Mouse (Mus musculus) layer of hippocampus, adult 11-12 months (tissue): ENCODE measurements around the gene Hint3.
A peak's percentile ranks its signal among the peaks of the same experiment; 100 is the strongest.
"Not testable (repeated sequence)": the region's sequence is repeated elsewhere in the genome, so short reads cannot be mapped to it uniquely, and the experiment has no call there.

Experiments used
- DNase-seq: peaks from one replicate; pipeline ENCODE4 v3.0.0; 2022; ENCODE audit warnings: low spot score

The Hint3 gene

GRCm38 (mm10) chr10:30629513-30629912 is at the start of gene Hint3:
TSS of gene Hint3 (minus strand) at chr10:30629632.
- no peak for DNase-seq

DNA sequence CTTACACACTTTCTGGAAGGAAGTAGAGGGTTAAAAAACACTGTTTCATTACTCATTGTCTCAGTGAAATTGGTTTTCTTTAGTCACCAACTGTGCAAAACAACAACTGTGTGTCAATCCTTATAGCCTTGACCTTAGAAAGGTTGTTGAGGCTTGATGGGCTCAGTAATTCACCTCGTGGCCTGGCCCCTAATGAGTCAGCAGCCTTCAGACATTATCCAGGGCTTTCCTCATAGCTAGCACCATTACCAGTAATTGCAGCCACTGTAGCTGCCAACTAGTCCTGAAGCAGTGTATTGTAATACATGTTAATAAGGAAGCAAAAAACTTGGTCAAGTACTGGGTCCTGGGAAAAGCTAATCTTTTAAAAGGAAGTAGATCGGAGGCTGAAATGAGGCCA is 48.6 kb upstream of the Hint3 start:
- DNase-seq = no peak

DNA sequence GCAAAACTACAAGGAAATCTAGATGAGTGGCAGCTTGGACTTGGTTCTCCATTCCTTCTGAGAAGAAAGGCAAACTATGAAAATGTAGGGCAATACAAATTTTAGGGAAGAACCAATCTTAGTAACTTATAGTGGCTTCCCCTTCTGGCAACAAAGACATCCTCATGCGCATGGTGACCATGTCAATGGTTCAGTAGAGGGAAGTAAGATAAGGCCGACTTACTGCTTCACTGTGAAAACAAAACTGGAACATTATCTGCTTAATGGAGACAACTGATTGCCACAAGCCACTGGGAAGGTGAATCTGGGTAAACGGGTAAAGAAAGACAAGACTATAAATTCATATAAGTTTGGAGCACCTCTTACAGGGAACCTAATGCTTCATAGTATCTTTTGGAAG is 45.4 kb upstream of the Hint3 start:
- DNase-seq = no peak

GRCm38 (mm10) chr10:30666580-30666979 is 37.1 kb upstream of the Hint3 start:
- no peak for DNase-seq

- no peak for DNase-seq
These were observed 31.3 kb upstream of the Hint3 start for GRCm38 (mm10) chr10:30660564-30661328.

GRCm38 (mm10) chr10:30655655-30656054 is 26.2 kb upstream of the Hint3 start:
- no peak for DNase-seq

GRCm38 (mm10) chr10:30647681-30648080 is 18.2 kb upstream of the Hint3 start:
- no peak for DNase-seq

DNA sequence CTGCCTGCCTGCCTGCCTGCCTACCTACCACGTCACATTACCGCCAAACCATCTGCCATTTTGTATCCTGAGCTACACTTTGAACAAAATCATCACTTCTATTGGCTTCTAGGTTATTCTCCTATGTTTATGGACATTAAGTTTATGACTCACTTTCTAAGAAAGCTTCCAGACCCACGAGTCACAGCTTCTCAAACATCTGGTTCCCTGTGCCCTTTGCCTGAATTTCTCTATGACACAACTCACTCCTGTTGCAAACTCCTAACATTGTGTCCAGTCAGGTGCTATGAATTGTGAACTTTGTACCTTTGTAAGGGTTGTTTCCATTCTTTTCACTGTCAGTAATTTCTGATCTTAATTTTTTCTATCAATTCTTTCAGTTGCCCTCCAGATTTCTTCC is 8.8 kb upstream of the Hint3 start:
- DNase-seq = no peak

GRCm38 (mm10) chr10:30636474-30637154 is 7.2 kb upstream of the Hint3 start:
- not testable (repeated sequence) for DNase-seq

- DNase-seq = no peak
These were observed 3.3 kb upstream of the Hint3 start for GRCm38 (mm10) chr10:30632718-30633117.

GRCm38 (mm10) chr10:30629977-30630376 is 545 bp upstream of the Hint3 start:
- no peak for DNase-seq

- DNase-seq = not testable (repeated sequence)
These were observed 988 bp downstream of the Hint3 start for GRCm38 (mm10) chr10:30628444-30628843.

DNA sequence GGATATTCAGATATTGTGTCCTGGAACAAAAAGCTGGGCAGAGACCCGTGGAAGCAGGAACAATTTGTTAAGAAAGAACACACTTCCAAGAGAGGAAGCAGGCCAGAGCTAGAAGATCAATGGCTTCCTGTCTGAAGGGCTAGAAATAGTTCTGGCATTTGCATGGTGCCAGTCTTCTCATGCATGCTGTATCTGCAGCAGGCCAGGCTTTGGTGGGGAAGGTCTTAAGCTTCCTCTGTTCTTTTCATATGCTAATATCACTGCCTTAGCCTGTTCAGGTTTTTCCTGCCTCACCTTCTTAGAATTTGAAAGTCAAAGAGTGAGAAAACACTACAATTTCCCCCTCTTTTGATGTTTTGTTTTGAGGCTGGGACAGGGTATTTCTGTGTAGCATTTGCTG is 1.9 kb downstream of the Hint3 start:
- no peak for DNase-seq

- DNase-seq = no peak
These were observed 5.0 kb downstream of the Hint3 start for GRCm38 (mm10) chr10:30624161-30625019.

DNA sequence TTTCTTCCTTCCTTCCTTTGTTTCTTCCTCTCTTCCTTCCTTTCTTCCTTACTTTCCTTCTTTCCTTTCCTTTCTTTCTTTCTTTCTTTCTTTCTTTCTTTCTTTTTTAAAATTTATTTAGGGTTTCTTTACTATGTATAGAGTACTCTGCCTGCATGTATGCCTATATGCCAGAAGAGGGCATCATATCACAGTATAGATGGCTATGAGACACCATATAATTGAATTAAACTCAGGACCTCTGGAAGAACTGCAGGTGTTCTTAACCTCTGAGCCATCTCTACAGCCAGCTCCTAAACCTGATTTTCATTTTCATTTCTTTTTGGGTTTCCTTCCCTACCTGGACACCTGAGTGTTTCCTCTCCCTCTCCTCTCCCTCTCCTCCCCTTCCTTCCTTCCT is 6.5 kb downstream of the Hint3 start:
- DNase-seq = no peak

DNA sequence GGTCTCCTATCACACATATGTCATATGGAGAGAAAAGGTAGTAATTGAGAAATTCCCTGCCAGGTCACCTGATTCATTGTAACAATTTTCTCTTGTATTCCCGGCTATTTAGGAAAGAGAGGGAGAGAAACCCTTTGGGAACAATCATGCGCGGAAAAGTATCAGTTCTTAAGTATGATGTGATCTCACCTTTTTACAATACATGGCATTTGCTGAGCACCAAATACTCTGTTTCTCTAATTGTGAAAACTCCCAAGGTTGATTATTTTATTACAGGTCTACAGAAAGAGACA is 10.6 kb downstream of the Hint3 start:
- DNase-seq = no peak

GRCm38 (mm10) chr10:30618091-30618917 is 11.1 kb downstream of the Hint3 start:
- DNase-seq = peak; percentile 99

DNA sequence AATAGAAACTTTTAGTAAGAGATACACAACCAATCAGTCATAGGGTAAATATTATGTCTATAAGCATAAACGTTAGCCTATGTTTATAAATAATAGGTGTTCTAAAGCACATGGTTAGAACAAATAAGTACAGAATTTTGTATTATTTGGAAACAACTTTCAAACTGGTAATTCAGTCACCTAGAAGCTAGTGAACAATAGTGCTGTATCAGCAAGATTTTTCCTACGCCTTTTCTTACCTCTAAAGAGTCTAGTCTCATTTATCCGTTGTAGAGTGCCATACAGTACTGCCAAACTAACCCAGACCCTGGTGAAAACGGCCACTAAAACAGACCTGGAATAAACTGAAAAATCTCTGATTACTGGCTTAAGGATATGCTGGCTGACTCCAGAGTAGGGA is 16.4 kb downstream of the Hint3 start:
- no peak for DNase-seq

DNA sequence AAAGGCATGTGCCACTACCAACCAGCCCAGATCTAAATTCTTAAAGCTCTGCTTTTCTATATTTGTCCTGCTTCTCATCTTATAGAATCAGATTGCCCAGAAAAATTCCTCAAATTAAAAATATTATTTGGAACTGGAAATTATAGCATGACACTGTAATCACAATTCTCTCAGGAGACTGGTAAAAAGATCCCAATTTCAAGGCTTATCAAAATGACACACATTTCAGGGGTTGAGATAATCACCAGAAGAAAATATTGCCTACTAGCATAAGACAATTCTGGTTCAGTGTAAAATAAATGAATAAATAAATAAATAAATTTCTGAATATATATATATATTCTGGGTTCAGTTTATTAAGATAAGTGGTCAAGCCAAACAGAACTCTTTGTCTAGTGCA is 19.8 kb downstream of the Hint3 start:
- DNase-seq = no peak

DNA sequence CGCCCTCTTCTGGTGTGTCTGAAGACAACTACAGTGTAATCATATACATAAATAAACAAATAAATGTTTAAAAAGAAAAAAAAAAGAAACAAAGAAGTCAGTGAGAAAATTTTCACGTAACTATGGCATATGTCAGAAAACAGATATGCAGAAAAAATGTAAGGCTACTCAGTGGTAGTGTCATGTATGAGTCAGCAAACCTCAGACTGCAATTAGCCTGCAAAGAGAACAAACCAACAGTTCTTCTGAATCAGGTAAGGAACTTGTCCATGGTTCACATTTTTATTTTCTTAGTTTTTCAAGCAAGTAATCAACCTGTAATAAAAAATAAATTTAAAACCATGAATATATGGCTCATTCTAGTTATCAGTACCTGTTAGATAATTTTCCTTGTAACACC is 21.3 kb downstream of the Hint3 start:
- no peak for DNase-seq

DNA sequence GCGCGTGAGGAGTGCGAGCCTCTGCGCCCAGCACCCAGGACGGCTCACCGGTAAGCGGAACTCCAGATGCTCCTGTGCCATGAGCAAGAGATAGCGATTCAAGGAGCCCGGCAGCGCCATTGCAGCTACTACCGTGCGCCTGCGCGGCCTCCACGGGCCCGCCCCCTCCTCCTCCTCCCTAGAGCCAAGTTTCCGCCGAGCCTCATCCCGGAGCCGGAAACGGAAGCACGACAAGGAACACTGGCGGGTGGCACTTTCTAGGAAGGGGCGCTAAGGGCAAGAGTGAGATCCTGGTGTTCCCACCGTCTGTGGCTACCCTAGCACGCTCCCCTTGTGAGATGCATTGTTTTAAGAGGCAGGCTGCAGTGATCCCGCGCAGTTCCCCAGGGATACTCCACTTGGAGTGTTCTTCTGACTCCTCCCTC is 28.9 kb downstream of the Hint3 start, which contains the start of gene Trmt11:
Gene Trmt11 (minus strand): TSS at position 208 of the 425 bp plus-strand sequence.
- peak; percentile 91 for DNase-seq

DNA sequence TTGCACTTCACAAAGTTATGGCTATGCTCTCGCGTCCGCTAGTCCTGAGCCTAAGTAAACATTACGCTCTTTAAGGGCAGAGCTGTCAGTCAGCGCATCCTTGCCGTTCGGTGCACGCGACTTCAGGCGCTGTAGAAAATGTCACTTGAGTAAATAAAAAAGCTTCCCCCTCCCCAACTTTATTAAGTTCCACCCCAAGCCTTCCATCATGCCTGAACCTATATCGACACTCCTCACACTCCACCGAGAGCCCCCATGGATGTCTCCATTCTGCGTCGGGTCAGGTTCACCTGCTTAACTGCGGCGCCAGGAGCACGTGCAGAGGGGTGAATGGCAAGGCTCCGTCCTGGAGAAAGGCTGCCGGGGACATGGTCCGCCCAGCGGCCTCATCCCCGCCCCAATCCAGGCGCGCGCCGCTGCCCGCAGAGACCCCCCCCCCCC is 29.3 kb downstream of the Hint3 start:
- DNase-seq = no peak
